25 mouse cellular contexts compared by ENCODE assay signal in the genomic region with DNA sequence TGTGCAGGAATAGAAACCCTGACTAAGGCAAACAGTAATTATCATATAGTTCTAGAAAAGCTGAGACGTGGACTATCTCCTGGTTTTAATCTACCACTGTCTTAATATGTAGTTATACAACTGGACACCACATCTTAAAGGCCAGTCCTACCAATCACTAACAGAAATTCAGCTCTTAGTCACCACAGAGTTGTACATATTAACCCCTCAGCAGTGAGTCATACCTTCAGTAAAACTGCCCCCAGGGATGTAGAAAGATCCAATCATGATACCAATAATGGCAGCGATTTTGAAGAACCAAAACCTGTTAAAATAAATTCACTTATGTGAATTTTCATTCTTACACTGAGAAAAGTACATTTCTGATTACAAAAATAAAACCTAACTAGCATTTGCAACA. TPM values are rescaled to one million over a fixed set of nuclear protein-coding genes. Genes with fewer than 3 reads are reported as not detected.
DNase-seq lines count a peak whose midpoint lies in the region; ATAC-seq and TF ChIP-seq lines count a peak whose summit lies in the region.
"Had no signal": no experiment of that assay in that cellular context is flagged by ENCODE, and none has a peak within 500 bp of the region (broad histone marks: within the 10 kb centered on the region; RNA-seq: fewer than 3 reads in every experiment).

No protein-coding gene starts in this region.

- H3K9ac ChIP-seq in CH12.LX (ENCODE audit: insufficient read depth, low read depth), result no peak overlapping the region
- no peak overlapping the region for H3K9ac ChIP-seq in hindbrain, embryonic 11.5 days (ENCODE audit: low read depth, low read length)
- H3K9ac ChIP-seq in intestine, embryonic 16.5 days (ENCODE audit: low read depth, low read length), result no peak overlapping the region

- in situ Hi-C loops in CH12.LX (cut with MboI; ENCODE audit: low pct_ligation_motif_present, low pct_unique_long_range_greater_than_20kb, low sequenced_read_pairs), result no loop called here

- 93% methylated on average over 2 of the region's 2 CpGs for WGBS in hindbrain, embryonic 11.5 days
- WGBS in intestine, embryonic 16.5 days, result 88% methylated on average over 2 of the region's 2 CpGs

- DNase-seq in 3T3-L1 (ENCODE audit: low read depth, low spot score) (peak; percentile 64), 416B (ENCODE audit: low read depth) (peak; percentile 76), CH12.LX (ENCODE audit: extremely low read depth) (no peak), NIH3T3 (ENCODE audit: low read depth) (peak; percentile 42)
- DNase-seq in layer of hippocampus, adult 2 months (ENCODE audit: low spot score in 2 of 2), result no peak
- DNase-seq in hindbrain, embryonic 11.5 days (ENCODE audit: low spot score), result no peak
- no peak for DNase-seq in left cerebral cortex, postnatal 4 days
- DNase-seq: adrenal gland, adult 2 months; adrenal gland, adult 8-10 months; adrenal gland, postnatal 10 days; adrenal gland, postnatal 14 days; adrenal gland, postnatal 25 days; adrenal gland, postnatal 36 days; B cell, adult 2 months; cerebellum, adult 11 months; cerebellum, adult 11-12 months; cerebellum, adult 18-20 months; cerebellum, adult 2 months; cerebellum, adult 8-10 months; cerebellum, adult 9-10 months had no signal

- H3K9me3 ChIP-seq in CH12.LX (replicated peaks; ENCODE audit: low read length), result no peaks in the 10 kb centered on the region
- H3K9me3 ChIP-seq in hindbrain, embryonic 11.5 days (ENCODE audit: control insufficient read depth, low read length), result no peaks in the 10 kb centered on the region
- no peaks in the 10 kb centered on the region for H3K9me3 ChIP-seq in intestine, embryonic 16.5 days (ENCODE audit: control insufficient read depth, low read length)
- H3K9me3 ChIP-seq: G1E had no signal

- no peak for TF ChIP-seq POLR2A in CH12.LX (IDR thresholded peaks at IDR 0.05; ENCODE audit: low read depth, low read length)

- TF ChIP-seq CTCF in CH12.LX (conservative IDR thresholded peaks at IDR 0.05 in 1 of 2, IDR thresholded peaks at IDR 0.05 in 1 of 2; ENCODE audit: low read depth in 2 of 2, low read length in 2 of 2), result no peak
- no peak for TF ChIP-seq CTCF in layer of hippocampus, adult 2 months (conservative IDR thresholded peaks at IDR 0.05)

- no peak for ATAC-seq in hindbrain, embryonic 11.5 days (ENCODE audit: low FRiP score)
- no peak for ATAC-seq in intestine, embryonic 16.5 days
- ATAC-seq: activated CD4-positive, CD25-positive, alpha-beta regulatory T cell, adult 4 months; CD4-positive, CD25-positive, alpha-beta regulatory T cell, adult 4 months; Patski had no signal

- no peaks in the 10 kb centered on the region for H3K27me3 ChIP-seq in CH12.LX (replicated peaks)
- no peaks in the 10 kb centered on the region for H3K27me3 ChIP-seq in hindbrain, embryonic 11.5 days (ENCODE audit: control insufficient read depth, insufficient read depth, low read length)
- no peaks in the 10 kb centered on the region for H3K27me3 ChIP-seq in intestine, embryonic 16.5 days (replicated peaks; ENCODE audit: control insufficient read depth, insufficient read depth, low read length)
- H3K27me3 ChIP-seq: Patski had no signal

- no peak for TF ChIP-seq RAD21 in CH12.LX (IDR thresholded peaks at IDR 0.05; ENCODE audit: low read depth, low read length)

- intact Hi-C loops in left cerebral cortex, postnatal 4 days (cut with DNase I), result no loop called here

- TF ChIP-seq EP300 in CH12.LX (IDR thresholded peaks at IDR 0.05; ENCODE audit: low read length), result no peak

- no peak overlapping the region for H3K4me2 ChIP-seq in CH12.LX (ENCODE audit: insufficient read depth, low read depth, poor library complexity, severe bottlenecking)
- no peak overlapping the region for H3K4me2 ChIP-seq in hindbrain, embryonic 11.5 days (replicated peaks; ENCODE audit: low read depth, low read length)
- no peak overlapping the region for H3K4me2 ChIP-seq in intestine, embryonic 16.5 days (ENCODE audit: low read depth, low read length)

- H3K36me3 ChIP-seq in CH12.LX (replicated peaks in 1 of 2; ENCODE audit: control insufficient read depth in 1 of 2, insufficient read depth in 1 of 2, low read length in 1 of 2), result peaks cover 85 to 95% of the 10 kb centered on the region in 2 experiments
- H3K36me3 ChIP-seq in hindbrain, embryonic 11.5 days (ENCODE audit: control insufficient read depth, insufficient read depth, low read length), result peaks cover 7% of the 10 kb centered on the region
- H3K36me3 ChIP-seq in intestine, embryonic 16.5 days (ENCODE audit: control insufficient read depth, insufficient read depth, low read length), result peaks cover 27% of the 10 kb centered on the region

- no peak overlapping the region for H3K4me3 ChIP-seq in CH12.LX (replicated peaks in 1 of 3; ENCODE audit: low read depth in 2 of 3, low read length in 2 of 3, poor library complexity in 1 of 3)
- H3K4me3 ChIP-seq in layer of hippocampus, adult 2 months, result no peak overlapping the region
- H3K4me3 ChIP-seq in hindbrain, embryonic 11.5 days (ENCODE audit: low read depth, low read length), result no peak overlapping the region
- no peak overlapping the region for H3K4me3 ChIP-seq in intestine, embryonic 16.5 days (ENCODE audit: low read length)

- peaks cover 12 to 48% of the 10 kb centered on the region in 2 experiments for H3K4me1 ChIP-seq in CH12.LX (ENCODE audit: control insufficient read depth in 1 of 2, insufficient read depth in 2 of 2)
- no peaks in the 10 kb centered on the region for H3K4me1 ChIP-seq in hindbrain, embryonic 11.5 days (replicated peaks; ENCODE audit: control insufficient read depth, insufficient read depth, low read length)
- H3K4me1 ChIP-seq in intestine, embryonic 16.5 days (ENCODE audit: control insufficient read depth, insufficient read depth, low read length), result peaks cover 12% of the 10 kb centered on the region

- dilution Hi-C loops in CH12.LX (cut with MboI; ENCODE audit: extremely low pct_ligation_motif_present, extremely low pct_unique_long_range_greater_than_20kb, low sequenced_read_pairs), result no loop called here

- H3K79me2 ChIP-seq in CH12.LX (replicated peaks; ENCODE audit: control insufficient read depth, extremely low read depth, insufficient read depth, poor library complexity, severe bottlenecking), result peaks cover 93% of the 10 kb centered on the region

- no peak overlapping the region for H3K27ac ChIP-seq in CH12.LX (ENCODE audit: insufficient read depth, low read depth)
- no peak overlapping the region for H3K27ac ChIP-seq in layer of hippocampus, adult 2 months
- H3K27ac ChIP-seq in hindbrain, embryonic 11.5 days (ENCODE audit: low read depth, low read length), result no peak overlapping the region
- no peak overlapping the region for H3K27ac ChIP-seq in intestine, embryonic 16.5 days (ENCODE audit: low read length)

TF ChIP-seq in CH12.LX, 34 proteins besides CTCF, POLR2A, EP300 and RAD21:
- TF ChIP-seq IRF4 (IDR thresholded peaks at IDR 0.05; ENCODE audit: low read depth, low read length), result 0 out of 2 replicates have a peak, but pooled peaks have one; percentile 11
- no peak for TF ChIP-seq NELFE (IDR thresholded peaks at IDR 0.05; ENCODE audit: low read depth, low read length)
TF ChIP-seq in CH12.LX: peak in this region for 1.

RNA-seq across cellular contexts. Expression of a gene that starts 10.7 kb away (rescaled TPM):
- total RNA-seq in CH12.LX (2012; rRNA removed) (345 and 358 TPM in 2 replicates), CH12.LX (2014; rRNA removed) (411 and 467 TPM in 2 replicates)
- polyA plus RNA-seq in CH12.LX (2012; ENCODE audit: insufficient read length, low read depth), result 493 and 611 TPM in 2 replicates
- total RNA-seq in layer of hippocampus, adult 2 months (2021), result 100 to 1,000 TPM; 198 to 204 TPM
- 35.7 and 38.4 TPM in 2 replicates for polyA plus RNA-seq in hindbrain, embryonic 11.5 days (2014; fragmentation: Nextera tagmentation; extraction: Ambion mirVana)
- polyA plus RNA-seq in intestine, embryonic 16.5 days (2015; fragmentation: Nextera tagmentation; extraction: Ambion mirVana), result 55.4 and 57.1 TPM in 2 replicates
- 100 to 1,000 TPM; 138 to 139 TPM for total RNA-seq in left cerebral cortex, postnatal 4 days (2021)

RNA-seq across cellular contexts. Expression of a gene that starts 24.0 kb away (rescaled TPM):
- total RNA-seq in CH12.LX (2012; rRNA removed), result 225 and 253 TPM in 2 replicates
- total RNA-seq in CH12.LX (2014; rRNA removed), result 227 and 228 TPM in 2 replicates
- polyA plus RNA-seq in CH12.LX (2012; ENCODE audit: insufficient read length, low read depth), result 364 and 473 TPM in 2 replicates
- 10 to 100 TPM; 93.7 to 93.9 TPM for total RNA-seq in layer of hippocampus, adult 2 months (2021)
- 136 and 138 TPM in 2 replicates for polyA plus RNA-seq in hindbrain, embryonic 11.5 days (2014; fragmentation: Nextera tagmentation; extraction: Ambion mirVana)
- polyA plus RNA-seq in intestine, embryonic 16.5 days (2015; fragmentation: Nextera tagmentation; extraction: Ambion mirVana), result 115 and 122 TPM in 2 replicates
- total RNA-seq in left cerebral cortex, postnatal 4 days (2021), result 10 to 100 TPM; 83.4 to 91.6 TPM

RNA-seq across cellular contexts. Expression of a gene that starts 32.1 kb away (rescaled TPM):
- total RNA-seq in CH12.LX (2012; rRNA removed), result 25.7 and 26.2 TPM in 2 replicates
- 32.5 and 38.9 TPM in 2 replicates for total RNA-seq in CH12.LX (2014; rRNA removed)
- polyA plus RNA-seq in CH12.LX (2012; ENCODE audit: insufficient read length, low read depth), result 17.3 and 21.9 TPM in 2 replicates
- 10 to 100 TPM; 49.0 to 50.4 TPM for total RNA-seq in layer of hippocampus, adult 2 months (2021)
- polyA plus RNA-seq in hindbrain, embryonic 11.5 days (2014; fragmentation: Nextera tagmentation; extraction: Ambion mirVana), result 40.2 and 42.2 TPM in 2 replicates
- 22.2 and 22.9 TPM in 2 replicates for polyA plus RNA-seq in intestine, embryonic 16.5 days (2015; fragmentation: Nextera tagmentation; extraction: Ambion mirVana)
- 10 to 100 TPM; 40.1 to 46.8 TPM for total RNA-seq in left cerebral cortex, postnatal 4 days (2021)

Comparison
In these comparisons a context has a peak if more than half of its experiments do, and no peak if none do; other contexts are left out.
1. DNase-seq: peak in 3T3-L1 (single experiment), 416B (single experiment) and NIH3T3 (single experiment); none in CH12.LX (single experiment), layer of hippocampus, adult 2 months (0 of 2), hindbrain, embryonic 11.5 days (single experiment) and left cerebral cortex, postnatal 4 days (single experiment).